8 mouse cellular contexts compared by ENCODE assay signal in genomic region chr15:82065511-82065910, GRCm38 (mm10). TPM values are rescaled to one million over a fixed set of nuclear protein-coding genes. Genes with fewer than 3 reads are reported as not detected.
DNase-seq lines count a peak whose midpoint lies in the region; ATAC-seq lines count a peak whose summit lies in the region.

No protein-coding gene starts in this region.

- DNase-seq in heart, adult 11 months = peak; percentile 92
- DNase-seq in adrenal gland, postnatal 36 days = peak; percentile 66 to 86
- peak; percentile 94 for DNase-seq in embryonic facial prominence, embryonic 11.5 days (ENCODE audit: low spot score)
- DNase-seq in hindbrain, embryonic 11.5 days (ENCODE audit: low spot score) = peak; percentile 91
- DNase-seq in layer of hippocampus, postnatal 10 days (ENCODE audit: low spot score in 2 of 2) = peak; percentile 78 to 82
- peak; percentile 91 for DNase-seq in mesoderm, embryonic 11.5 days (ENCODE audit: low read depth, low spot score)

- H3K4me3 ChIP-seq in heart, embryonic 12.5 days = no peak overlapping the region
- H3K4me3 ChIP-seq in embryonic facial prominence, embryonic 11.5 days (ENCODE audit: low read depth, low read length) = no peak overlapping the region
- no peak overlapping the region for H3K4me3 ChIP-seq in hindbrain, embryonic 11.5 days (ENCODE audit: low read depth, low read length)
- H3K4me3 ChIP-seq in stomach, embryonic 16.5 days (replicated peaks; ENCODE audit: low read length) = no peak overlapping the region

- no peak overlapping the region for H3K27ac ChIP-seq in heart, embryonic 12.5 days (ENCODE audit: poor library complexity, severe bottlenecking)
- no peak overlapping the region for H3K27ac ChIP-seq in embryonic facial prominence, embryonic 11.5 days (replicated peaks; ENCODE audit: low read depth, low read length)
- no peak overlapping the region for H3K27ac ChIP-seq in hindbrain, embryonic 11.5 days (ENCODE audit: low read depth, low read length)
- no peak overlapping the region for H3K27ac ChIP-seq in stomach, embryonic 16.5 days (ENCODE audit: low read length)

- no peak overlapping the region for H3K4me2 ChIP-seq in heart, embryonic 12.5 days
- H3K4me2 ChIP-seq in embryonic facial prominence, embryonic 11.5 days (ENCODE audit: low read depth, low read length) = no peak overlapping the region
- no peak overlapping the region for H3K4me2 ChIP-seq in hindbrain, embryonic 11.5 days (replicated peaks; ENCODE audit: low read depth, low read length)
- H3K4me2 ChIP-seq in stomach, embryonic 16.5 days (ENCODE audit: low read depth, low read length) = peak overlapping the region; percentile 14; the same call in 1 of the 2 replicates

- 0 out of 2 replicates have a peak, but pooled peaks cover 4% of the 10 kb centered on the region for H3K4me1 ChIP-seq in heart, embryonic 12.5 days (replicated peaks)
- H3K4me1 ChIP-seq in embryonic facial prominence, embryonic 11.5 days (ENCODE audit: control insufficient read depth, insufficient read depth, low read length) = no peaks in the 10 kb centered on the region; the same call in 1 of the 2 replicates
- H3K4me1 ChIP-seq in hindbrain, embryonic 11.5 days (replicated peaks; ENCODE audit: control insufficient read depth, insufficient read depth, low read length) = no peaks in the 10 kb centered on the region
- no peaks in the 10 kb centered on the region for H3K4me1 ChIP-seq in stomach, embryonic 16.5 days (ENCODE audit: control insufficient read depth, insufficient read depth, low read length)

- WGBS in heart, embryonic 12.5 days = 13% methylated on average over 7 of the region's 7 CpGs
- WGBS in embryonic facial prominence, embryonic 11.5 days = 18% methylated on average over 7 of the region's 7 CpGs
- 21% methylated on average over 7 of the region's 7 CpGs for WGBS in hindbrain, embryonic 11.5 days
- 13% methylated on average over 7 of the region's 7 CpGs for WGBS in stomach, embryonic 16.5 days

- peaks cover 8% of the 10 kb centered on the region; the same call in 1 of the 2 replicates for H3K9me3 ChIP-seq in heart, embryonic 12.5 days (replicated peaks)
- no peaks in the 10 kb centered on the region for H3K9me3 ChIP-seq in embryonic facial prominence, embryonic 11.5 days (replicated peaks; ENCODE audit: control insufficient read depth, low read length)
- H3K9me3 ChIP-seq in hindbrain, embryonic 11.5 days (ENCODE audit: control insufficient read depth, low read length) = no peaks in the 10 kb centered on the region
- no peaks in the 10 kb centered on the region for H3K9me3 ChIP-seq in stomach, embryonic 16.5 days (replicated peaks; ENCODE audit: control insufficient read depth, low read length)

- no peak for ATAC-seq in heart, embryonic 12.5 days (ENCODE audit: insufficient number of reproducible peaks, low FRiP score)
- no peak for ATAC-seq in embryonic facial prominence, embryonic 11.5 days (replicated peaks; ENCODE audit: insufficient number of reproducible peaks, low FRiP score, low TSS enrichment, low read depth)
- no peak for ATAC-seq in hindbrain, embryonic 11.5 days (ENCODE audit: low FRiP score)
- peak; percentile 62; the same call in 1 of the 2 replicates for ATAC-seq in stomach, embryonic 16.5 days (ENCODE audit: insufficient read depth, low FRiP score)

- H3K36me3 ChIP-seq in heart, embryonic 12.5 days = no peaks in the 10 kb centered on the region
- H3K36me3 ChIP-seq in embryonic facial prominence, embryonic 11.5 days (replicated peaks; ENCODE audit: control insufficient read depth, insufficient read depth, low read depth, low read length) = no peaks in the 10 kb centered on the region
- no peaks in the 10 kb centered on the region for H3K36me3 ChIP-seq in hindbrain, embryonic 11.5 days (ENCODE audit: control insufficient read depth, insufficient read depth, low read length)
- no peaks in the 10 kb centered on the region for H3K36me3 ChIP-seq in stomach, embryonic 16.5 days (ENCODE audit: control insufficient read depth, insufficient read depth, low read length)

- peaks cover 88% of the 10 kb centered on the region for H3K27me3 ChIP-seq in heart, embryonic 12.5 days (replicated peaks)
- peaks cover 15% of the 10 kb centered on the region for H3K27me3 ChIP-seq in embryonic facial prominence, embryonic 11.5 days (ENCODE audit: control insufficient read depth, insufficient read depth, low read length)
- peaks cover 14% of the 10 kb centered on the region for H3K27me3 ChIP-seq in hindbrain, embryonic 11.5 days (ENCODE audit: control insufficient read depth, insufficient read depth, low read length)
- H3K27me3 ChIP-seq in stomach, embryonic 16.5 days (ENCODE audit: control insufficient read depth, insufficient read depth, low read length) = peaks cover 31% of the 10 kb centered on the region

- no peak overlapping the region for H3K9ac ChIP-seq in heart, embryonic 12.5 days
- no peak overlapping the region for H3K9ac ChIP-seq in embryonic facial prominence, embryonic 11.5 days (replicated peaks; ENCODE audit: low read length)
- H3K9ac ChIP-seq in hindbrain, embryonic 11.5 days (ENCODE audit: low read depth, low read length) = no peak overlapping the region
- H3K9ac ChIP-seq in stomach, embryonic 16.5 days (ENCODE audit: low read length) = no peak overlapping the region

RNA-seq across cellular contexts. Expression of gene Mei1, which starts 4.3 kb away (rescaled TPM):
- polyA plus RNA-seq in heart, embryonic 12.5 days (2016; fragmentation: Nextera tagmentation; extraction: Ambion mirVana) = not detected in 2 replicates
- 1 to 10 TPM in 1 of 2 experiments, under 1 TPM in 1; 0.76 to 3.7 TPM for total RNA-seq in adrenal gland, postnatal 36 days (2021)
- polyA plus RNA-seq in embryonic facial prominence, embryonic 11.5 days (2014; fragmentation: Nextera tagmentation; extraction: Ambion mirVana) = not detected in 2 replicates
- polyA plus RNA-seq in hindbrain, embryonic 11.5 days (2014; fragmentation: Nextera tagmentation; extraction: Ambion mirVana) = not detected in 2 replicates
- total RNA-seq in layer of hippocampus, postnatal 10 days (2021) = under 1 TPM; 0.18 to 0.27 TPM
- 0.03 TPM in 1 of 2 replicates, not detected in the other for polyA plus RNA-seq in stomach, embryonic 16.5 days (2015; fragmentation: Nextera tagmentation; extraction: Ambion mirVana)

RNA-seq across cellular contexts. Expression of gene 4930407I10Rik, which starts 6.6 kb away (rescaled TPM):
- polyA plus RNA-seq in heart, embryonic 12.5 days (2016; fragmentation: Nextera tagmentation; extraction: Ambion mirVana) = not detected in 2 replicates
- total RNA-seq in adrenal gland, postnatal 36 days (2021) = not detected
- polyA plus RNA-seq in embryonic facial prominence, embryonic 11.5 days (2014; fragmentation: Nextera tagmentation; extraction: Ambion mirVana) = 0.06 TPM in 1 of 2 replicates, not detected in the other
- 0.08 TPM in 1 of 2 replicates, not detected in the other for polyA plus RNA-seq in hindbrain, embryonic 11.5 days (2014; fragmentation: Nextera tagmentation; extraction: Ambion mirVana)
- not detected for total RNA-seq in layer of hippocampus, postnatal 10 days (2021)
- not detected in 2 replicates for polyA plus RNA-seq in stomach, embryonic 16.5 days (2015; fragmentation: Nextera tagmentation; extraction: Ambion mirVana)

RNA-seq across cellular contexts. Expression of gene Snu13, which starts 18.1 kb away (rescaled TPM):
- polyA plus RNA-seq in heart, embryonic 12.5 days (2016; fragmentation: Nextera tagmentation; extraction: Ambion mirVana) = 150 and 157 TPM in 2 replicates
- total RNA-seq in adrenal gland, postnatal 36 days (2021) = 10 to 100 TPM; 88.7 to 94.1 TPM
- polyA plus RNA-seq in embryonic facial prominence, embryonic 11.5 days (2014; fragmentation: Nextera tagmentation; extraction: Ambion mirVana) = 342 and 357 TPM in 2 replicates
- 262 and 282 TPM in 2 replicates for polyA plus RNA-seq in hindbrain, embryonic 11.5 days (2014; fragmentation: Nextera tagmentation; extraction: Ambion mirVana)
- 100 to 1,000 TPM in 1 of 2 experiments, 10 to 100 TPM in 1; 97.5 to 108 TPM for total RNA-seq in layer of hippocampus, postnatal 10 days (2021)
- polyA plus RNA-seq in stomach, embryonic 16.5 days (2015; fragmentation: Nextera tagmentation; extraction: Ambion mirVana) = 209 and 251 TPM in 2 replicates

RNA-seq across cellular contexts. Expression of gene Desi1, which starts 31.8 kb away (rescaled TPM):
- polyA plus RNA-seq in heart, embryonic 12.5 days (2016; fragmentation: Nextera tagmentation; extraction: Ambion mirVana) = 22.8 and 24.6 TPM in 2 replicates
- total RNA-seq in adrenal gland, postnatal 36 days (2021) = 100 to 1,000 TPM in 1 of 2 experiments, 10 to 100 TPM in 1; 54.2 to 105 TPM
- 26.9 and 31.6 TPM in 2 replicates for polyA plus RNA-seq in embryonic facial prominence, embryonic 11.5 days (2014; fragmentation: Nextera tagmentation; extraction: Ambion mirVana)
- polyA plus RNA-seq in hindbrain, embryonic 11.5 days (2014; fragmentation: Nextera tagmentation; extraction: Ambion mirVana) = 32.6 and 35.6 TPM in 2 replicates
- 10 to 100 TPM; 86.3 to 99.3 TPM for total RNA-seq in layer of hippocampus, postnatal 10 days (2021)
- polyA plus RNA-seq in stomach, embryonic 16.5 days (2015; fragmentation: Nextera tagmentation; extraction: Ambion mirVana) = 18.6 and 19.8 TPM in 2 replicates
